Mouse (Mus musculus): ENCODE data around the gene Dennd1a. TPM values are rescaled to one million over a fixed set of nuclear protein-coding genes. Genes with fewer than 3 reads are reported as not detected.

The Dennd1a gene
- total RNA-seq, 1 experiment from 2014 or later, result 16.1 TPM

DNA sequence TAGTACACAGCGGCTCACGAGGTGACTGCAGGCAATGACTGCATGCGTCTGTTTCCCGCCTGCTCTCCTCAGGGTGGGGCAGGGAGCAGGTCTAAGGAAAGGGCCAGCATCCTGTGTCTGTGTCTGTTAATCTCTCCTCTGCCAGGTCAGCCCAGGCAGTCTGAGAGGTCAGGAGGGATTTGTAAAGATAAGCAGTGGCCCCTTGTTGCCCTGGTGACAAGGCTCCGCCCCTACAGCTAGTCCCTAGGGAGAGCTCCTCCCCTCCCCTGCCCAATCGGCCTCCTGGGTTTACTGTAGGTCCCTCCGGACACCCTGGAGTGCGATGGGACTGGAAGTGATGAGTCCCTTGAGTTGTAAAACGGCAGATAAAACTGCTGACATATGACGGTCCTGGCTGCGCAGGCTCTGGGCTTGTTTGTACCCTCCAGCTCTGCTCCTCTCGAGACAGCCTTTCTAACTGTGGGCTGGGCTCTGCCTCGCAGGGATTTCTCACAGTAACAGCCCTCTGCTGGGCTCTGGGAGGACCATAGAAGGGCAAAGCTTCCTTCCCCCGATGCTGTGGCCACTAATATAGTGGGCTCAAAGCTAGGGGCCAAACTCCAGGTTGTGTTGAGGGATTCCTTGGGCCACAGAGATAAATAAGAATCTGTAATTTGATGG, 506.8 kb downstream of the Dennd1a start:
- no peak for ATAC-seq (replicated peaks; ENCODE audit: insufficient number of reproducible peaks, low FRiP score, low TSS enrichment, poor library complexity, severe bottlenecking)

DNA sequence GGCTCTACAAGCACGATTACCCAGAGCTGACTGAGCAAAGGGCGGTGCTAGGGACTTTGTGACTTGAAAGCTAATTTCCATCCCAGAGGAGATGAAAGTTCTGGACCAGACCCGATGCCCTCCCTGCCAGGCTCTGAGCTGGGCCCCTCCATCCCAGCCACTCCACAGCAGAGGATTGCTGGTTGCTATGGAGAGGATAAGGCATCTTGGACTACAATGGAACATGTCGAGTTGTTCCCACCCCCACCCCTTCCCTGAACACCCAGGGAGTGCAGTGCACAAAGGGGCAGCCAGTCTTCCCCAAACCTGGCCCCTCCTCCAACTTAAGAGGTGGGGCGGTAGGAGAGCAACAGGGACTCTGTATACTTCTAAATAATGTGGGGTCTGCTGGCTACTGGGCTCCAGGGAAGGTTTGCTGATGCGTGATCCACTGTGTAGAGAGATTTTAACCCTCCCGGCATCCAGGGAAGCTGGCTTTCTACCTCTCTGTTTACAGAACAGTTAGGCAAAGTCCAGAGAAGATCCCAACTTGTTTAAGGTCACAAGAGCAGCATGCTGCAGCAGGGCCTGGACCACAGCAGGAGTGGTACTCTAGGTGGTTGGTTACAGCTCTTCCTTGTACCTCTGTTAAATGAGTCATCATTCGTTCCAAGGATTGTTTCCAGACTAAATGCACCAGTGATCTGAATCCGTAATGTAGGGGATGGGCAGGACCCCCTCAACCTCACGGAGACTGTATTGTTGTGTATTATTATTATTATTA, 509.1 kb downstream of the Dennd1a start:
- no peak for ATAC-seq (replicated peaks; ENCODE audit: insufficient number of reproducible peaks, low FRiP score, low TSS enrichment, poor library complexity, severe bottlenecking)

DNA sequence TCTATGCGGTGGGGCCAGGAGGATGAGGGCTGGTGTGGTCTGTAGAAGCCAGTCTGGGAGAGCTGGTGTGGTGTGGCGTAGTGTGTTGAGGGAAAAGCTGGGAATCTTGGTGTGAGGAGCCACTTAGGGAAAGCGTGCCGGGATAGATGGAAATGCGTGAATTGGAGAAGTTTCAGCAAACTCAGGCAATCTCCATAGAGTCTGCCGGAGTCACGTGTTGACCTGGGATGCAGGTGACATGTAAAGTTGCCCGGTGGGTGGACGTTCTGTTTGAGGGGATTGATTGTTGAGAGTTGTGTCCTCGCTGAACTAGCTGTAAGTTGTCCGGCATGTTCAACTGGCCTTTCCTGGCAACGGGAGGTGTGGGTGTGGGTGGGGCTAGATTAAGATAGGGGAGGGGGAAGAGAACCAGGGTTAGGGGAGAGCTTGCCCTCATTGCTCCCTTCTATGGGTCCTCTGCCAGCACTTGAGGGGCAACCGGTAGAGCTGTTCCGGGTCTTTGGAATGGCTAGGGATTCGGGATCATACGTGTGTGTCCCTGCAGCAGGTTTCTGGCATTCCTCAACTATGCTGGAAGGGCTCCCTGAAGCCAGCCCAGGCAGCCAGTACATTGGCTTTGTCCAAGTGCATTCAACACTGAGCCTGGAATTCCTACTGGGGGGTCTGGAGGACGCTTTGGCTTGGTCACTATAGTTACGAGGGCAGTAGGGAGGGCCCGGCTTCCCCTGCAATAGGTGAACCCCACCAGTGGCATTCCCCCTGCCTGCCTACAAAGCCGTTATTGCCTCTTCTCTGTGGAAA, 510.4 kb downstream of the Dennd1a start:
- no peak for ATAC-seq (replicated peaks; ENCODE audit: insufficient number of reproducible peaks, low FRiP score, low TSS enrichment, poor library complexity, severe bottlenecking)

DNA sequence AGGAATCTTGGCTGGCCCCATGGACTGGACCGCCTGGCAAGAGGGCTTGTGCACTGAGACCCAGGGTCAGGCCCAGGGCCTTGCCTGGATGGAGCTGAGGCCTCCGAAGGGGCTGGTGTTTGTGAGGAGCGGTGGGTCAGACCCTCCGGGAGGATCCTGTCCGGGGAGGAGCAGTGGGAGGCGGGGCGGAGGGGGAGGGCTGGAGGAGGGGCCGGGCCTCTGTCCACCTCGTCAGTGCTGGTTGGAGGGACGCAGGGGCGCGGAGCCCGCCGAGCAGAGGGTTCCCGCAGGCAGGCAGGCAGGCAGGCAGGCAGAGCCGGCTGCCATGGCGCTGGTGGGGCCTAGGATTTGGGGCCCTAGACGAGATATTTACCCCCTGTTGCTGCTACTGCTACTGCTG, 511.2 kb downstream of the Dennd1a start, which contains the start of gene Crb2:
Gene Crb2, plus strand, starts transcription at position 234 of the 400 bp plus-strand sequence.
- no peak for ATAC-seq (replicated peaks; ENCODE audit: insufficient number of reproducible peaks, low FRiP score, low TSS enrichment, poor library complexity, severe bottlenecking)

DNA sequence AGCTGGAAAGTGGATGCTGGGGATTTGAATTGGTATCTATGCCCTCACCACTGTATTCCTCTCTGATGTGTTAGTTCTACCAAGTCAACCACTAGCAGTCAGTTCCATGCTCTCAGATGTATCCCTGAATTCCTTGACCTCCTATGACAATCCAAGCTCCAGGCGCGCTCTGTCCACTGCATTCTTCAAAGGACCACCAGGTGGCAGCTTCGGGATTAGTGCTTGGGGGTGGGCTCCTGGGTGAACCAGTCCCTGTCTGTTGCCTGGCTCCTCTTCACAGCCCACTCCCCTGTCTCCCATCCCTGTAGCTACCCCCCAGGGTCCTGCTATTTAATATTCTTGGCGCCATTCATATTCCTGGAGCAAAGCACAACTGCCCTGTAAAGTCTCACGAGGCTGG, 512.6 kb downstream of the Dennd1a start:
- ATAC-seq (replicated peaks; ENCODE audit: insufficient number of reproducible peaks, low FRiP score, low TSS enrichment, poor library complexity, severe bottlenecking), result no peak

DNA sequence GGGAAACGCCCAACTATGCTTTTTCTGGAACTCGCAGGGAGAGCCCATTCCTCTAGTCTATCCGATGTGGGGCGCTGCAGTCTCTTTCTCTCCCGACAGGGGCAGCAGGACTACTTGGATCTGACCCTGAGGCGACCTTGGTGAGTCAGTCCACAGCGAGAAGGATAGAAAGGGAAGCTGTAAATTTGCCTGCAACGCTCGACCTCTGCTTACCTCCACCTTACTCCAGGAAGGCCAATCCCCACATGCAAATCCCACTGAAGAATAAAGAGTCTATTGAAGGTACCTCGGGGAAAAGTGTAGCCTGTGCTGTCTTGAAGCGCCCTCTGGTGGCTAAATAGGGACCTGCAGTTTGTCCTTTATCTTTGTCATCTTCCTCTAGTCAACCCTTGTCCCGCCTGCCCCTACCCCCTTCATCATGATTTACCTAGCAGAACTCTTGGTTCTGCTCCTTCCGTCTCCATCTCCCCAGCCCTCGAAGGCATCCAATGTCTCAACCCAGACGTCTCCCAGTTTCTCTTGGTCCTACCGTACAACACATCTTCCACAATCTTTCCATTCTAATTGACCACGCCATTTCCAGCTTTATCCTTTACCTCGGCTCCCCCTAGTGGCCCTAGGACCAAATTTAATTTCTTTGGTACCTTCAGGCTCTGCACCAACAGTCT, 515.4 kb downstream of the Dennd1a start:
- peak; percentile 57 for ATAC-seq (replicated peaks; ENCODE audit: insufficient number of reproducible peaks, low FRiP score, low TSS enrichment, poor library complexity, severe bottlenecking)

DNA sequence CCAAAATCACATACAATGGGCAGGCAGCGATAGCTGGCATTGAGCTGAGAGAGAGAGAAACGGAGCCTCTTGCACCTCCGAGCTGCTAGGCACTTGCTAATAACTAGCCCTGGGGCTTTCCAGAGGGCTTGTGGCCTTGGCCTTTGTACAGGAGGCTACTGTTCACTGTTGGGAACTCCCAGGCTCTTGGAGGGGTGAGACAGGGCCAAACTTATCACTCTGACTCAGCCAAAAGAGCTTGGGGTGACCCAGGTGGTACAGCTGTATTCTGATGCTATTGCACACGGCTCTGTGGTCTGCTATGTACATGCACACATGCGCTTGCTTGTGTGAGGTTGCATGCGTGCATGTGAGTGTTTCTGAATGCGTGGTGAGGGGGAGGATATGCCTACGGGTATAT, 517.4 kb downstream of the Dennd1a start:
- no peak for ATAC-seq (replicated peaks; ENCODE audit: insufficient number of reproducible peaks, low FRiP score, low TSS enrichment, poor library complexity, severe bottlenecking)

DNA sequence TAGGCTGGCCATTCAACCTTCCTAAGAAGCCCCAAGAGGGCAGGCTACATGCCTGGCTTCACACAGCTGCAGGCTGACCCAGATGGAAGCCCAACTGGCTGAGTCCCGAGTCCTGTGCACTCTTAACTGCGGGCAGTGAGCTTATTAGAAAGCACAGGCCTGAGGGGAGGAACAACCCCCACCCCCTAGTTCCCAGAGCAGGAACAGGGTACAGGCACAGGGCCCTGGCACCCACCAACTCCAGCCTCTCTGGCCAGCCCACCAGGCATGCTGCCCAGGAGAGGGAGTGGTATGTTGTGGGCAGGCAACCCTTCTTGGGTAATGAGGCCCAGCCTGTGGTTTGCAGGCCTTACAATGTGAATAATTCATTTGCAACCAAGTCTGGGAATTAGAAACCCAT, 518.3 kb downstream of the Dennd1a start:
- no peak for ATAC-seq (replicated peaks; ENCODE audit: insufficient number of reproducible peaks, low FRiP score, low TSS enrichment, poor library complexity, severe bottlenecking)

DNA sequence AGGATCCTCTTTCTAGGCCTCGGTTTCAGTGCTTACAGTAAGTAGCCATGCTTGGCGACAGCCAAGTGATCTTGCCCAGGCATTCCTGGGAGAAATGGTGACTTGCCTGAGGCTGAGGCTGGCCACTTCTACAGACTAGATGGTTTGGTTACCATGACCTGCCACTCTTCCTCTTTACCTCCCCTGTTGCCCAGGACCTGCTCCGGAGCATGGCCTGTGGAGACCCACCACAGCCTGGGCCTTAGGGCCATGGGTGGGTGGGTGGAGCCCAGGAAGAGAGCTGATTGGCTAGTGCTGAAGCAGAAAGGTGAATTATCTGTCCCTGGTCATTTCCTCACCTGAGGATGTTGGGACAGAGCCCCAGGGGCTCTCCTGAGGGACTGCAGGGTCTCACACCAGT, 519.5 kb downstream of the Dennd1a start:
- ATAC-seq (replicated peaks; ENCODE audit: insufficient number of reproducible peaks, low FRiP score, low TSS enrichment, poor library complexity, severe bottlenecking), result no peak

DNA sequence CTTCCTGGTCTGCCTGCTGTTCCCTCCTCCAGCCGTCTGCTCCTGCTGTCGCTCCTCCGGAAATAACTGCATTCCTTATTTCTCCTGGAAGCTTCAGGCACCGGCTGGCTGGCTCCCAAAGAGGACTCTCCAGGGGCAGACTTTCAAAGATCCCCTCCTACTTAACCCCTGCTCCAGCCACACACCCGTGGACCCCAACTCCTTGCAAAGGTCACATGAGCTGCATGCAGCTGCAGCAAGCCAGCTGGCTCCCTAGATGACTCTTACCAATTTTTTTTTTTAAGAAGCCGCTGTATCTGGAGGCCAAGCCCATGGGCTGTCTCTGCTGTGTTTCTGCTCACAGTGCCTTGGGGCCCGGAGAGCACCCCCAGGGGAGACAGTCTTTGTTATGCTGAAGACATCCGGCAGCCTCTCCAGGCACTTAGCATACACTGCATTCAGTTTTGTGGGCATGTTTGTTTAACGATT, 520.1 kb downstream of the Dennd1a start:
- ATAC-seq (replicated peaks; ENCODE audit: insufficient number of reproducible peaks, low FRiP score, low TSS enrichment, poor library complexity, severe bottlenecking), result no peak

DNA sequence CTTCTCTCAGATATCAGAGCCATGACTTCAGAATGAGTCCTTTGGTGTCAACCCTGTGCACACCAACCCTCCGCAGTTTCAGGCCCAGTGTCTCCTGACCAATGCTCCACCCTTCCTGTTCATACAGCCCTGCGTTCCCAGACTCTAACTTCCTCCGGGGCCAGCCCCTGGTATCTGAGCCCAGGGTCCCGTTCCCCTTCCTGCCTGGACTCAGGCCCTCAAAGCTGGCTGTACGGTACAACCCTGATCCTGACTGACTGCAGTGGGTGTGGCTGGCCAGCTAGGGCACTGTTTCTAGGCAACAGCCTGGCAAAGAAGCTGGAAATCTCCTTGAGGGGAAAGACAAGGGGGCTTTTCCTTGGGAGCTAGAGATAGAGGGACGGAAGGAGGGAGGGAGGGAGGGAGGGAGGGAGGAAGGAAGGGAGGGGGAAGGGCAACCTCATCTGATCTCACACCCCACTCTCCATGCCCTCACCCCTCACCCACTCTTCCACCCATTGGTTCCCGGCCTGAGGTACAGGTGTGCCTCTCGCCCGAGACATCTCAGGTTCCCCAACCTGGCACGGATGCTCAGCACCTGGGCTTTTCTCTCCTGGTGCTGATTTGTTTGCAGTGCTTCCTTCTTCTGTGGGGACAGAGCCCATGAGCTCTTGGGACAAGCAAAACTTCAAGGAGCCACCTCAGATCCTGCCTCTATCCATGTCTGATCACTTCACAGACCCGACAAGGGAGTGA, 521.0 kb downstream of the Dennd1a start:
- ATAC-seq (replicated peaks; ENCODE audit: insufficient number of reproducible peaks, low FRiP score, low TSS enrichment, poor library complexity, severe bottlenecking), result 0 out of 2 replicates have a peak, but pooled peaks have one; percentile 14

DNA sequence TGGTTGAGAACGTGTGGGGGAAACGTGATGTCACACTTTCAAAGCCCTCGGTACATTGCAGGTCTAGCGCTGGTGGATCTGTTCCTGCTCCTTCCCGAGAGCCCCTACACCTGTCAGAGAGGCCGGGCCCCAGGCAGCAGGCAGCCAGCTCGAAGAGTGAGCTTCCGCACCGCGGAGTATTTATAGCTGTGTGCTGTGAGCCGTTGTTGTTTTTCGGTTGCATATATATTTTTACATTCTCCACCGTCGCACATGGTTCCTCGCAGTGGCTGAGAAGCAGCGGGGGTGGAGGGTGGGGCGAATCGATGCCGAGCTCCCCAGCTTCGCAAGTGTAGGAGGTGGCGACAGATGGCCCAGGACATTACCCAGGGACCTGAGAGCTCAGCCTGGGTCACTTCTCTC, 522.1 kb downstream of the Dennd1a start:
- ATAC-seq (replicated peaks; ENCODE audit: insufficient number of reproducible peaks, low FRiP score, low TSS enrichment, poor library complexity, severe bottlenecking), result peak; percentile 16; the same call in 1 of the 2 replicates

DNA sequence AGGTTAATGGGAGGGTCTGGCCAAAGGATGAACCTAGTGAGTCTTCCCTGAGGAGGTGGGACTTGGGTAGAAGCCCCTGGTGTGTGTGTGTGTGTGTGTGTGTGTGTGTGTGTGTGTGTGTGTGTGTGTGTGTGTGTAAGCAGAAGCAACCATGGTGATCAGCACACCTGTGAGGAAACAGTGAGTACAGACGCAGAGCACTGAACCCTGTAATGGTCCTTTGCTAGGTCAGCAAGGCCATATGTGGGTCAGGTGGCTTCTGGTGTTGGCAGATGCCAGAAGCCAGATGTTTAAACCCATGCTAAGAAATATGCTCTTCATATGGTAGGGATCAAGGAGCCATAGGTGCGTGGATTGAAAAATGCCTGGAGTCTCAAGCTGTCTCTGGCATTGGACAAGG, 522.7 kb downstream of the Dennd1a start:
- ATAC-seq (replicated peaks; ENCODE audit: insufficient number of reproducible peaks, low FRiP score, low TSS enrichment, poor library complexity, severe bottlenecking), result no peak

DNA sequence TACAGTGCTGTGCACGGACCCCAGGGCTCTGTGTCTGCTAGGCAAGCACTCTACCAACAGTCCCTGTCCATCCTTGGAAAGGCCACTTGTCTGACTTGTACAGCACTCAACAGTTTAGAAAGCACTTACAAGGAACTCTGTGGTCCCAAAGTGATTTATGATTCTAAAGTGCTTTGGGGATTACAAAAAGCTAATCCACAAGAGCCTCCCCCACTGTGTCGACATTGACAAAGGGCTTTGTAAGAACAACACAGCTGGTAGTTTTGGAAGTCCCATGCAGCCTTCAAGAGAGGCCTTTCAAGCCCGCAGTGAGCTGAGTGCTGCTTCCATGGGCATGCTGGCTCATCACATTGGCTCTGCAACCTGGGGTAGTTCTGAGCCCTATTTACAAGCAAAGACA, 523.6 kb downstream of the Dennd1a start:
- no peak for ATAC-seq (replicated peaks; ENCODE audit: insufficient number of reproducible peaks, low FRiP score, low TSS enrichment, poor library complexity, severe bottlenecking)

DNA sequence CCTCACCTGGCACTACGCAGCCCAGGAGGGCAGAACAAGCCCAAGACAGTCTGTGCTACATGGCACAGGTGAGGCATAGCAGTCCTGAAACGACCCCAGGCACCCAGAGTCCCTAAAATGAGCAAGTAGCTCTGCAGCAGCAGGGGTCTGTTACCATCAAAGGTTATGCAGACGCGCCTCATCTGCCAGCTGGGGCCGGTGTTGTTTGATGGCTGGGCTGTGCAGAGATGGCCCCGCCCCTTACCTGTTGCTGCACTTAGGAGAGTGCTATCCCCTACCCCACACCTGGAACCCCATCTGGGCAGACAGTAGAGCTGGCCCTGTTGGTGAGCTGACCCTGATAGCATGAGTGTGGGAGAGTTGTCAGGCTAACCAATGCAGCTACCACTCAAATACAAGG, 526.6 kb downstream of the Dennd1a start:
- ATAC-seq (replicated peaks; ENCODE audit: insufficient number of reproducible peaks, low FRiP score, low TSS enrichment, poor library complexity, severe bottlenecking), result no peak

DNA sequence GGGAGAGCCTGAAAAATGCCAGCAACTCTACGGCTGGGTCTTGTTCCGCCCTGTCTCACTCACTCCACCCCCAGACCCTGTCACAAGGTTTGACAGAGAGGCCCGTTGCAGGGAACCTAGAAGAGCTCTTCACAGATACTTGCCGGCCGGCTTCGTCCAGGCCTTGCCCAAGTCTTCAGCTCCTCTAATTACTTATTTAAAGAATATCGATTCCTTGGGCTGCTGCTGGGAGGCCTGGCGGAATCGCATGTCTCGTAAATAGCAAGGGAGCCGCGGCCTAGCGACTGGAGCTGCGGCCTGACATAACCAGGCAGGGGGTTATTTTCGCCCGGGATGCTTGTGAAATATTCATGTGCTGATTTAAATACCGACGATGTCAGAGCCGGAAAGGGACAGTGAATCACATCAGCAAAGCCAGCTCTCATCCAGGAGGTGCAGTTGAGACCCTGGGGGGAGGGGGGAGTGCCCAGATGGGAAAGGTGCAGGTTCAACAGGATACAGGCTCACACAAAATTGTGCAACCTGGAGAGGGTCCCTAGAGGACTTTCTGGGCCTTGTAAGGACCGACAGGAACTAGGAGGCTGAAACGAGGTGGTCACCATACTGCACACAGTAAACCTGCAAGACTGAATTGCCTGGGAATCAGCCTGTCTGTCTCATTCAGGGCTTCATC, 528.7 kb downstream of the Dennd1a start:
- ATAC-seq (replicated peaks; ENCODE audit: insufficient number of reproducible peaks, low FRiP score, low TSS enrichment, poor library complexity, severe bottlenecking), result no peak

DNA sequence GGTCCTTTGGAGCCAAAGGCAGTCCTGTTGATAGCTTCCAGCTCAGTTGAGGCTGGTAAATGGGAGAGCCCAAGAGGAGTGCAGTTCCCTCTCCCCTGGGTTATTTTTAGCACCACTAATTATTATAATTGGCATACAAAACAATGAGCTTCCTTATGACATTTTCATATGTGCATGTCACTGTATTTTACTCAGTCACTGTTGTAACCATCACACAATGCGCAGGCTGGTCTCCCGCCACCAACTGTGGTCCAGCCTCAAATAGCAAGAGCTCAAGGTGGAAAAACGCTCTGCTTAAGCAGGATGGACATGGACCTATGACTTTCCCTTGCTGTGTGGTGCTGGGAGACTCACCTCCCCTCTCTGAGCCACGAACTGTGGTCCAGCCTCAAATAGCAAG, 529.4 kb downstream of the Dennd1a start:
- ATAC-seq (replicated peaks; ENCODE audit: insufficient number of reproducible peaks, low FRiP score, low TSS enrichment, poor library complexity, severe bottlenecking), result no peak

DNA sequence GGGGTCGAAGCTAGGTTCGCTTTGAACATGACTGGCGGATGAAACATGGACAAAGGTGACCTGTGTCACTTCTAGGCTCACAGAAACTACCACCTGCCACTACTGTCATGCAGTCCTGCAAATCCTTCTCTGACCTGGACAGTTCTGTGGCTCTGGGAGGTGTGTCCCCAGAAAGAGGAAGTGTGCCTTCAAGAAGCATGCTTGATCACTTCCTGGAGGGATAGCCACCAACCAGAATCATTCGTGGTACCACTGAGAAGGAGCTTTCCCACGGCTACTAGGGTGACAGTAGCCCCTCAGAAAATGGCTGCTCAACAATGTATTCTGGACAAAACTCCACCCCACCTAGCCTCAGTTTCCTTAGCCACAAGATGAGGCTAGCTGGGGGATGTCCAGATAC, 530.2 kb downstream of the Dennd1a start:
- ATAC-seq (replicated peaks; ENCODE audit: insufficient number of reproducible peaks, low FRiP score, low TSS enrichment, poor library complexity, severe bottlenecking), result peak; percentile 77

Data from monocyte, adult 5-6 weeks (primary cell).